Mouse (Mus musculus) spleen, postnatal 4 days (tissue): ENCODE results near the gene Ctcfl.

Experiments
- DNase-seq, 2 experiments: peaks; one replicate each; pipeline ENCODE4 v3.0.0; 2022; ENCODE audit warnings: low spot score in 2 of 2

Gene Ctcfl

GRCm38 (mm10) chr2:173047471-173047870, 71.9 kb downstream of the Ctcfl start:
- DNase-seq: no peak

DNA sequence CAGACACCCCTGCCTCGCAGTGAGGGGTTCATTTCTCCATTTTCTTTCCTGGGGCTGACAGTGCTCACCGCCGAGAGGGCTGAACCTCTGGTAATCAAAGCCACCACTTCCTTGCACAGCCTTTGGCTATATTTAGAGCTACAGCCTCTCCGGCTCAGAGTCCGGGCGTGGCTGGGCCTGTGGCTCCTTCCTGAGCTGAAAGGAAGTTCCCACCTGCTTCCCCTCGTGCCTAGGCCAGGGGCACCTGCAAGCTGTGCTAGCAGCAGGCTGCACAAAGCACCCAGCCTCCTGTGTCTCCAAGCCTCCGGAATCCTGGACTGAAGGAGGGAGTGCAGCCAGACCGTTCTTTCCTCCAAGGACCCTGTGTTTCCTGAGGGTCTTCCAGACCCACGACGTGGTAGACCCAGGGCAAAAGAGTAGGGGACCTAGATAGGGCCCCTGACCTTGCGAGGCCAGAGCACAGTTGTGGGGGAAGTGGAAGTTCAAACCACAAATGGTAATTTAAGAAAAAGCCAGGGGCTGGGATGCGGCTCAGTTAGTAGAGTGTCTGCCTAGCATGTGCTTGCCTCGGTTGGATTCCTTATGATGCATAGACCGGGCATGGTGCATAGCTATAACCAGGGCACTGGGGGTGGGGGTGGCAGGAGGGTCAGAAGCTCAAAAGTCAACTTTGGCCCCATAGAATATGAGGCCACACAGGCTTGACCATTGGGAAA, 72.6 kb downstream of the Ctcfl start:
- peak in 1 of 2 experiments; percentile 71 for DNase-seq

GRCm38 (mm10) chr2:173044198-173044970, 74.9 kb downstream of the Ctcfl start:
- DNase-seq: no peak
